Mouse (Mus musculus) spleen, adult 2 months (tissue): Measurements from ENCODE around the gene Acat3.

Source experiments
- CTCF ChIP-seq: fragments of 200-500 bp; IDR thresholded peaks from 2 replicates; pipeline ENCODE4 v1.5.1; 2011; ENCODE audit warnings: mild to moderate bottlenecking, inconsistent platforms; ENCODE audit not compliant: insufficient read depth, insufficient read length, insufficient replicate concordance; ENCODE audit errors: extremely low read depth
- POLR2A ChIP-seq: fragments of 200-500 bp; IDR thresholded peaks from 2 replicates; pipeline ENCODE4 v1.6.1; 2011; ENCODE audit warnings: low read depth, low read length, inconsistent platforms

- no peak for TF ChIP-seq POLR2A
- no peak for TF ChIP-seq CTCF
Observed at GRCm38 (mm10) chr17:12897674-12898073, 42.7 kb downstream of the Acat3 start.
